In the genomic region with DNA sequence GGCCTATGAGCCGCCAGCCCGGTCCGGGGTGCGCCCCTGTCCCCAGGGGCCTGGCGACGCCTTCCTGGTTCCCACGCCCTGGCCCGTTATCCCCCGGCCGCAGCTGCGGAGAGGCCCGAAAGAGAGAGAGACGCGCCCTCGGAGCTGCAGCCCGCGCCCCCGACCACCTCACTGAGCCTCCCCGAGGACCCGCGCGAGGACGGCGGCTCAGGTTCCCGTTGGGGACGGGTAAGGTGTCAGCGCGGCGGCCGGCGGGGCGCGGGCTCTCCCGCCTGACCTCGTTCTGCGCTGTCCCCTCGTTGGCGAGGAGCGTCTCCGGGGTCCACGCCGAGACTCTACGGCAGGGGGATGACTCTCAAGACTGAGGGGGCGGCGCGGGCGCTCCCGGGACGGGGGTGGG, we compare ENCODE assay signal across 8 mouse cellular contexts. TPM values are rescaled to one million over a fixed set of nuclear protein-coding genes. Genes with fewer than 3 reads are reported as not detected.
DNase-seq lines count a peak whose midpoint lies in the region; ATAC-seq lines count a peak whose summit lies in the region.

No protein-coding gene starts in this region.

- peak overlapping the region; percentile 73 for H3K9ac ChIP-seq in embryonic facial prominence, embryonic 11.5 days (replicated peaks; ENCODE audit: low read length)
- H3K9ac ChIP-seq in liver, embryonic 11.5 days (ENCODE audit: low read depth, low read length), result peak overlapping the region; percentile 59
- H3K9ac ChIP-seq in neural tube, embryonic 15.5 days (replicated peaks), result peak overlapping the region; percentile 64

- peak; percentile 28 for DNase-seq in thymus, postnatal 4 days
- DNase-seq in thymus, adult 18-20 months, result no peak
- DNase-seq in embryonic facial prominence, embryonic 11.5 days (ENCODE audit: low spot score), result peak; percentile 53
- peak; percentile 51 to 54 for DNase-seq in heart, postnatal 10 days
- DNase-seq in liver, embryonic 11.5 days (ENCODE audit: low spot score), result peak; percentile 55
- DNase-seq in adipocyte (ENCODE audit: low spot score), result no peak
- no peak for DNase-seq in frontal cortex, adult 2 months (ENCODE audit: extremely low spot score in 1 of 2, low spot score in 1 of 2)

- H3K9me3 ChIP-seq in embryonic facial prominence, embryonic 11.5 days (replicated peaks; ENCODE audit: control insufficient read depth, low read length), result no peaks in the 10 kb centered on the region
- H3K9me3 ChIP-seq in liver, embryonic 11.5 days (ENCODE audit: control insufficient read depth, low read length), result no peaks in the 10 kb centered on the region
- no peaks in the 10 kb centered on the region for H3K9me3 ChIP-seq in neural tube, embryonic 15.5 days (replicated peaks)

- no peak overlapping the region; the same call in 1 of the 2 replicates for H3K27ac ChIP-seq in embryonic facial prominence, embryonic 11.5 days (replicated peaks; ENCODE audit: low read depth, low read length)
- H3K27ac ChIP-seq in liver, embryonic 11.5 days (ENCODE audit: low read depth, low read length), result no peak overlapping the region
- H3K27ac ChIP-seq in neural tube, embryonic 15.5 days (replicated peaks), result no peak overlapping the region

- under 1% methylated on average over 48 of the region's 49 CpGs for WGBS in embryonic facial prominence, embryonic 11.5 days
- 1% methylated on average over 47 of the region's 49 CpGs for WGBS in liver, embryonic 11.5 days
- 1% methylated on average over 48 of the region's 49 CpGs for WGBS in neural tube, embryonic 15.5 days

- H3K27me3 ChIP-seq in embryonic facial prominence, embryonic 11.5 days (ENCODE audit: control insufficient read depth, insufficient read depth, low read length), result no peaks in the 10 kb centered on the region
- peaks cover 28% of the 10 kb centered on the region for H3K27me3 ChIP-seq in liver, embryonic 11.5 days (replicated peaks; ENCODE audit: control insufficient read depth, insufficient read depth, low read length)
- H3K27me3 ChIP-seq in neural tube, embryonic 15.5 days (replicated peaks), result peaks cover 11% of the 10 kb centered on the region

- H3K4me2 ChIP-seq in embryonic facial prominence, embryonic 11.5 days (ENCODE audit: low read depth, low read length), result peak overlapping the region; percentile 97
- H3K4me2 ChIP-seq in liver, embryonic 11.5 days, result peak overlapping the region; percentile 93
- H3K4me2 ChIP-seq in neural tube, embryonic 15.5 days, result peak overlapping the region; percentile 97

- H3K36me3 ChIP-seq in embryonic facial prominence, embryonic 11.5 days (replicated peaks; ENCODE audit: control insufficient read depth, insufficient read depth, low read depth, low read length), result no peaks in the 10 kb centered on the region
- H3K36me3 ChIP-seq in liver, embryonic 11.5 days (ENCODE audit: control insufficient read depth, insufficient read depth, low read length), result no peaks in the 10 kb centered on the region
- H3K36me3 ChIP-seq in neural tube, embryonic 15.5 days, result no peaks in the 10 kb centered on the region

- intact Hi-C loops in heart, postnatal 10 days (cut with DNase I), result no loop called here

- peak; percentile 41 for ATAC-seq in embryonic facial prominence, embryonic 11.5 days (replicated peaks; ENCODE audit: insufficient number of reproducible peaks, low FRiP score, low TSS enrichment, low read depth)
- peak; percentile 35; the same call in 1 of the 2 replicates for ATAC-seq in liver, embryonic 11.5 days (replicated peaks; ENCODE audit: low FRiP score)
- no peak; the same call in 1 of the 2 replicates for ATAC-seq in neural tube, embryonic 15.5 days (ENCODE audit: low FRiP score)

- no peaks in the 10 kb centered on the region for H3K4me1 ChIP-seq in embryonic facial prominence, embryonic 11.5 days (ENCODE audit: control insufficient read depth, insufficient read depth, low read length)
- no peaks in the 10 kb centered on the region; the same call in 1 of the 2 replicates for H3K4me1 ChIP-seq in liver, embryonic 11.5 days (replicated peaks; ENCODE audit: control insufficient read depth, insufficient read depth, low read length)
- H3K4me1 ChIP-seq in neural tube, embryonic 15.5 days, result peaks cover 17% of the 10 kb centered on the region

- H3K4me3 ChIP-seq in embryonic facial prominence, embryonic 11.5 days (ENCODE audit: low read depth, low read length), result peak overlapping the region; percentile 65
- H3K4me3 ChIP-seq in liver, embryonic 11.5 days (ENCODE audit: low read depth, low read length), result peak overlapping the region; percentile 57
- peak overlapping the region; percentile 62 for H3K4me3 ChIP-seq in neural tube, embryonic 15.5 days (replicated peaks)

RNA-seq across cellular contexts. Expression of a gene that starts 0.5 kb away (rescaled TPM):
- 6.4 and 6.6 TPM in 2 replicates for polyA plus RNA-seq in embryonic facial prominence, embryonic 11.5 days (2014; fragmentation: Nextera tagmentation; extraction: Ambion mirVana)
- 100 to 1,000 TPM; 131 to 148 TPM for total RNA-seq in heart, postnatal 10 days (2021)
- polyA plus RNA-seq in liver, embryonic 11.5 days (2014; fragmentation: Nextera tagmentation; extraction: Ambion mirVana), result 2.1 and 2.8 TPM in 2 replicates
- polyA plus RNA-seq in neural tube, embryonic 15.5 days (2015; fragmentation: Nextera tagmentation; extraction: Ambion mirVana), result 1.2 and 4.1 TPM in 2 replicates
- polyA plus RNA-seq in frontal cortex, adult 2 months (2012; rRNA removed), result 6.6 and 6.9 TPM in 2 replicates

Comparison
In these comparisons a context has a peak if more than half of its experiments do, and no peak if none do; other contexts are left out.
1. DNase-seq: peak in thymus, postnatal 4 days (single experiment), embryonic facial prominence, embryonic 11.5 days (single experiment), heart, postnatal 10 days (2 of 2) and liver, embryonic 11.5 days (single experiment); none in thymus, adult 18-20 months (0 of 2), adipocyte (single experiment) and frontal cortex, adult 2 months (0 of 2).
2. Peak in every context shown above with its lines, with median percentiles within 50 percentile points of each other: H3K4me2 ChIP-seq, H3K4me3 ChIP-seq and H3K9ac ChIP-seq.